Mouse (Mus musculus): ENCODE results near the gene Xpc. TPM values are rescaled to one million over a fixed set of nuclear protein-coding genes. Genes with fewer than 3 reads are reported as not detected.

Xpc gene
- polyA plus RNA-seq, 1 experiment: 17.2 TPM

DNA sequence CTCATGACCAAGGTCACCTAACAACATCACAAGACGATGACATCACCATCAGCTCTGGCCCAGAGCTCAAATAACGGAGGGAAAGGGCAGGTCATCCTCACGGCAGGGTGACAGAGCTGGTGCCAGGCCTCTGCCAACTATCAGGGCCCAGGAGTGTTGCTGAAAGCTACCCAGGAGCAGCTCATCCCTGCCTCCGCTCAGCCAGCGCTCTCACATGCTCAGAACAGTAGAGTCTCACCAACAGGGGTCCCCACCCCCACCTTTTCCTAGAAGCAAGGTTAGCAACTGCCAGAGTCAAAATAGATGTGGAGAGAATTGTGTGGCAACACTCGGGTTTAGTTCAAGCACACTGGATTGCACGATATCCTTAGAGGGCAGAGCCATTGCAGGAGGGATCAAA is 12.6 kb upstream of the Xpc start:
- Histone ChIP-seq H3K4me1 (ENCODE audit: control insufficient read depth, insufficient read depth, low read length) (no peaks in the 10 kb centered on the region), H3K4me3 (ENCODE audit: insufficient read depth, low read length) (no peak overlapping the region), H3K27ac (ENCODE audit: insufficient read depth, low read depth, low read length) (no peak overlapping the region)
- no peak for TF ChIP-seq CTCF (IDR thresholded peaks at IDR 0.05; ENCODE audit: low read depth, low read length)
- no peak for TF ChIP-seq POLR2A (IDR thresholded peaks at IDR 0.05; ENCODE audit: borderline replicate concordance, low read depth, low read length)

- no peak overlapping the region for H3K4me3 ChIP-seq (ENCODE audit: insufficient read depth, low read length)
- no peaks in the 10 kb centered on the region for H3K4me1 ChIP-seq (ENCODE audit: control insufficient read depth, insufficient read depth, low read length)
- no peak for TF ChIP-seq POLR2A (IDR thresholded peaks at IDR 0.05; ENCODE audit: borderline replicate concordance, low read depth, low read length)
- no peak for TF ChIP-seq CTCF (IDR thresholded peaks at IDR 0.05; ENCODE audit: low read depth, low read length)
- no peak overlapping the region for H3K27ac ChIP-seq (ENCODE audit: insufficient read depth, low read depth, low read length)
Observed at GRCm38 (mm10) chr6:91527227-91527860, 11.7 kb upstream of the Xpc start.

GRCm38 (mm10) chr6:91525544-91525943 is 9.9 kb upstream of the Xpc start:
- no peak overlapping the region for H3K27ac ChIP-seq (ENCODE audit: insufficient read depth, low read depth, low read length)
- no peaks in the 10 kb centered on the region for H3K4me1 ChIP-seq (ENCODE audit: control insufficient read depth, insufficient read depth, low read length)
- TF ChIP-seq POLR2A (IDR thresholded peaks at IDR 0.05; ENCODE audit: borderline replicate concordance, low read depth, low read length) (no peak), CTCF (IDR thresholded peaks at IDR 0.05; ENCODE audit: low read depth, low read length) (no peak)
- H3K4me3 ChIP-seq (ENCODE audit: insufficient read depth, low read length): no peak overlapping the region

- no peak overlapping the region for H3K27ac ChIP-seq (ENCODE audit: insufficient read depth, low read depth, low read length)
- no peak overlapping the region for H3K4me3 ChIP-seq (ENCODE audit: insufficient read depth, low read length)
- TF ChIP-seq CTCF (IDR thresholded peaks at IDR 0.05; ENCODE audit: low read depth, low read length) (no peak), POLR2A (IDR thresholded peaks at IDR 0.05; ENCODE audit: borderline replicate concordance, low read depth, low read length) (no peak)
Observed at GRCm38 (mm10) chr6:91522816-91523215, 7.1 kb upstream of the Xpc start.

DNA sequence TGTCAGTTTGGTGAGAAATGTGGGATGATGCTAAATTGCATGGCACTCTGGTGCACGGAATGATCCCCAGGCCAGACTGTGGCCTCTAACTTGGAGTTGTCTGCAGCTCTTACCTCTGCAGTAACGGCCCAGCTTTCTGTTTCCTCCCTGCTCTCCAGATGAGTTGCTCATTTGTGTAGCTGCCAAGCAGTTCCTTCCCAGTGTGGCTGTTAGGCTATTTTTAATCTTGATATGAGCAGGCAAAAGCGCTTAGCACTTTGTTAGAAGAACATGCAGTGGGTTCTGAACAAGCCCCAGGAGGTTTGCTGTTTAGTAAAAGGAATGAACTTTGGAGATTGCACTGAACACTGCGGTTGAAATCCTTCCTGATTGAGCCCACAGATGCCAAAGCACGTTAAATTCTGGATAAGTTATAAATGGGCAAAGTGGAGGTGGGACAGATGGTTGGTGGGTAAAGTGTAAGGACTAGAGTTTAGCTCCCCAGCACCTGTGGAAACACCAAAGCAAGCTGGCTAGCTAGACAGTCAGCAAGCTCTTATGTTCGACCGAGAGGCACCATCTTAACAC is 2.8 kb upstream of the Xpc start:
- peaks cover 17% of the 10 kb centered on the region for H3K4me1 ChIP-seq (ENCODE audit: control insufficient read depth, insufficient read depth, low read length)
- H3K27ac ChIP-seq (ENCODE audit: insufficient read depth, low read depth, low read length): no peak overlapping the region
- no peak overlapping the region for H3K4me3 ChIP-seq (ENCODE audit: insufficient read depth, low read length)
- TF ChIP-seq CTCF (IDR thresholded peaks at IDR 0.05; ENCODE audit: low read depth, low read length) (no peak), POLR2A (IDR thresholded peaks at IDR 0.05; ENCODE audit: borderline replicate concordance, low read depth, low read length) (no peak)

More at GRCm38 (mm10) chr6:91522816-91523215, 7.1 kb upstream of the Xpc start:
- no peaks in the 10 kb centered on the region; the same call in 1 of the 2 replicates for H3K4me1 ChIP-seq (ENCODE audit: control insufficient read depth, insufficient read depth, low read length)

GRCm38 (mm10) chr6:91514737-91515362 is 838 bp downstream of the Xpc start:
- Histone ChIP-seq H3K27ac (ENCODE audit: insufficient read depth, low read depth, low read length) (no peak overlapping the region), H3K4me3 (ENCODE audit: insufficient read depth, low read length) (peak overlapping the region; percentile 94), H3K4me1 (ENCODE audit: control insufficient read depth, insufficient read depth, low read length) (peaks cover 19% of the 10 kb centered on the region)
- TF ChIP-seq POLR2A (IDR thresholded peaks at IDR 0.05; ENCODE audit: borderline replicate concordance, low read depth, low read length) (no peak), CTCF (IDR thresholded peaks at IDR 0.05; ENCODE audit: low read depth, low read length) (no peak)

- Histone ChIP-seq H3K4me3 (ENCODE audit: insufficient read depth, low read length) (peak overlapping the region; percentile 10; the same call in 1 of the 2 replicates), H3K4me1 (ENCODE audit: control insufficient read depth, insufficient read depth, low read length) (peaks cover 19% of the 10 kb centered on the region), H3K27ac (ENCODE audit: insufficient read depth, low read depth, low read length) (no peak overlapping the region)
- TF ChIP-seq POLR2A (IDR thresholded peaks at IDR 0.05; ENCODE audit: borderline replicate concordance, low read depth, low read length): no peak
- no peak for TF ChIP-seq CTCF (IDR thresholded peaks at IDR 0.05; ENCODE audit: low read depth, low read length)
Observed at GRCm38 (mm10) chr6:91514135-91514534, 1.6 kb downstream of the Xpc start.

GRCm38 (mm10) chr6:91510211-91510610 is 5.5 kb downstream of the Xpc start:
- H3K27ac ChIP-seq (ENCODE audit: insufficient read depth, low read depth, low read length): no peak overlapping the region
- H3K4me1 ChIP-seq (ENCODE audit: control insufficient read depth, insufficient read depth, low read length): peaks cover 30% of the 10 kb centered on the region
- TF ChIP-seq POLR2A (IDR thresholded peaks at IDR 0.05; ENCODE audit: borderline replicate concordance, low read depth, low read length) (no peak), CTCF (IDR thresholded peaks at IDR 0.05; ENCODE audit: low read depth, low read length) (no peak)

DNA sequence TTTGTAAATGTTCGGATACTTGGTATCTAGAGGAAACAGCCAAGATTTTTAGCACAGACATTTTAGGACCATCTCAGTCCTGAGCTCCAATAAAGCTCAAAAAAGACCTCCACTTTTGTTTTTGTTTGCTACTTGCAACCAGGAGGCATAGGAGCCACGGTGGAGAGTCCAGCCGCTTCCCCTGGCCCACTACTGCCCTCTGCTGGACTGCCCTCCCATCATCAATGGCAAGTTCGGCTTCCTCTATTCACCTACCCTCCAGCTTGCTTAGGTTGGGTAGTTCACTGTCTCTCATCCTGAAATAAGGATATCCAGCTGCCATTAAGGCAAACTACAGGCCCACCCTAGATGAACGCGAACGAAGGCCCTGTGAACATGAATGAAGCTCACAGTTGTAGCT is 6.4 kb downstream of the Xpc start:
- Histone ChIP-seq H3K4me1 (ENCODE audit: control insufficient read depth, insufficient read depth, low read length) (peaks cover 27% of the 10 kb centered on the region), H3K4me3 (ENCODE audit: insufficient read depth, low read length) (no peak overlapping the region), H3K27ac (ENCODE audit: insufficient read depth, low read depth, low read length) (no peak overlapping the region)
- TF ChIP-seq CTCF (IDR thresholded peaks at IDR 0.05; ENCODE audit: low read depth, low read length) (peak; percentile 72), POLR2A (IDR thresholded peaks at IDR 0.05; ENCODE audit: borderline replicate concordance, low read depth, low read length) (no peak)

More at GRCm38 (mm10) chr6:91510211-91510610, 5.5 kb downstream of the Xpc start:
- H3K4me3 ChIP-seq (ENCODE audit: insufficient read depth, low read length): no peak overlapping the region

- H3K4me3 ChIP-seq (ENCODE audit: insufficient read depth, low read length): no peak overlapping the region
- peaks cover 25% of the 10 kb centered on the region for H3K4me1 ChIP-seq (ENCODE audit: control insufficient read depth, insufficient read depth, low read length)
- no peak overlapping the region for H3K27ac ChIP-seq (ENCODE audit: insufficient read depth, low read depth, low read length)
Observed at GRCm38 (mm10) chr6:91508041-91508440, 7.6 kb downstream of the Xpc start.

More at GRCm38 (mm10) chr6:91508041-91508440, 7.6 kb downstream of the Xpc start:
- no peak for TF ChIP-seq CTCF (IDR thresholded peaks at IDR 0.05; ENCODE audit: low read depth, low read length)
- no peak for TF ChIP-seq POLR2A (IDR thresholded peaks at IDR 0.05; ENCODE audit: borderline replicate concordance, low read depth, low read length)
